Mouse (Mus musculus): ENCODE results near the gene Rasgrp3.
"Not testable (repeated sequence)": the region's sequence is repeated elsewhere in the genome, so short reads cannot be mapped to it uniquely, and the experiment has no call there.

Gene Rasgrp3

DNA sequence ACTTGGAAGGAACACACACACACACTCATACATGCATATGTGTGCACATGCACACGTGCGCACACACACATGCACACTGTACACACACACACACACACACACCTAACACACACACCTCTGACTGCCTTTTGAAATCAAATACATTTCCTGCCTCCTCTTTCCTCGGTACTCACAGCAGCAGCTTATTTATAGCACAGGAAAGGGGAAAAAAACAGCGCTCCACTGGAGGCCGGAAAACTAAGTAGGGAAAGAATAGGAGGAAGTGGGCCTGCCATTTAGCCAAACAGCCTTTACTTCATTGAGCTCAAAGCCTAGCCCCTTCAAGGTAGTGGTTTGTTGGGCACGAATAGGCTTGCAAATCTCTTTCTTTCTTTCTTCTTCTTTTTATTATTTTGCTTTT lies at the start of gene Rasgrp3:
TSS of gene Rasgrp3 (plus strand) at position 298 of the 400 bp plus-strand sequence.
- no peak for DNase-seq

DNA sequence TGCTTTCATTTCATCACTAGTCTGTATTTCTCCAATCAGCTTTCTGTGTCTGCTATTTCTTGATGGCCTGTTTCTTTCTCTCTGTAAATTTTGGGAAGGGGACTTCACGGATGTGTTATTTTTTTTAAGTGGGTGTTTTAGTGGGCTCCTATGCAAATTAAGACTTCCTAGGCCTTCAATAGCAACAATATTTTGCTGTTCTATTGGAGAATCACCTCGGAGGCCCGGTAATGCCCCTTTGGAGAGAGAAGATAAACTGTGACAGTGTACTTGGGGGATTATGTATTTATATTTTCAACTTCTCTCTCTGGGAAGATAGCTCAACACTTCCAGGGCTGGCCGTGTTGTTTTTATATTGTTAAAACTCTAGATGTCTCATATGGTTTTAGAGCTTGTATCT lies 47.3 kb upstream of the Rasgrp3 start:
- DNase-seq: no peak

DNA sequence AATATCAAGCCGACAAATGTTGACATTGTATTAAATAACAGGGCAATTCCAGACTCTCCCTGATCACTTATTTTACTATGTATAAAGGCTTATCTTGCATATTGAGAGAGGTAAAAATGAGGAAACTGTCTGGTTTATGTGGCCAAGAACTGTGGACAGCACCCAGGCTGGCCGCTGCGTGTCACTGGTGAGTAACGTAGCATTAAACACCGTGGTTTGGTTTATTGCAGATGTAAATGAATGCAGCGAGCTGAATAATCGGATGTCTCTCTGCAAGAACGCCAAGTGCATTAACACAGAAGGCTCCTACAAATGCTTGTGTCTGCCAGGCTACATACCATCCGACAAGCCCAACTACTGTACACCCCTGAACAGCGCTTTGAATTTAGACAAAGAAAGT lies 45.6 kb upstream of the Rasgrp3 start:
- DNase-seq: no peak

DNA sequence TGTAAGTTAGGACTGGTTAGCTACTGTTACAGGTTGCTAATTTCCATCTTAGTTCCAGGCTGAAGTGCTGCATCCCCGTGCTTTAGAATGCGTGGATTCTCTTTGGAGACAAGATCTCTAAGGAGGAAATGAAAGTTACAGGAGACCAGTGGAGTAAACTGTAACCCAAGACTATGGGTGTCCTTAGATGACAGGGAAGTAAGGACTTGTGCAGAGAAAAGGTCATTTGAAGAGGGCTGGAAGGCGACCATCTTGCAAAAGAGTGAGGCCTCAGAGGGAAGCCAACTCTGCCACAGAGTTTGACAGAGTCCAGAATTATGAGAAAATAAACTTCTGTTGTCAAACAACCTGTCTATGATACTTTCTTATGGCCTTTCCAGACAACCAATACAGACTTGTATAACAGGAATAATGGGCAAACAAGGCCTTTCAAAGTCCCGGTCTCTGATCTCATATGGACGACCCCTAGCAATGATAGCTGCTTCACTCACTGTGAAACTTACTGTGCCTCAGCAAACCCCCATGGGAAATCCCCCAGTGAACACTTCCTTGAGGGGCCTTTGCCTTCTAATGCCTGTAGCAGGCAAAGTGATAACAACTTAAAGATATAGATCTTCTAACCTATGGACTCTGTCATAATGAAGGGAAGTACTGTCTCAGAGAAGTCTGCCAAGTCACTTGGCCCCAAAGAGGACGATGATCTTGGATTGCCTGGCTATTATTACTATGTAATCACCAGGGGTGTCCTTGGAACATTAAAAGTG lies 44.1 kb upstream of the Rasgrp3 start:
- DNase-seq: no peak

DNA sequence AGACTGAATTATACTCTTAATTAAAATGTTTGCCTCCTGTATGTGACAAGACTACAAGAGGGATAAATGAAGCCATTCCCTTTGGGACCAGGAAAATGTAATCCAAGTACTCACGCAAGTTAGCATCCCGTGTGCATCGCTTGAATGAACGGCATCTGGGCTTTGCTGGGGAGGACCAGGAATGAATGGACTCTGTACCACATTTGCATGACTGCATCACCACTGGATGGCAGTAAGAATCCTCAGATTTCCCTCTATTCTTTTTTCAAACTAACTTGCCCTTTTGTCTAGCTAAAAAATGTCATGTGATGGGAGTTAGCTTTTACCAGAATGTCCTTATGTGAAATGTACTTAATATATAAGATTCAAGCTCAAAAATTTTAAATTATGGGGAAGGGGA lies 29.3 kb upstream of the Rasgrp3 start:
- no peak for DNase-seq

DNA sequence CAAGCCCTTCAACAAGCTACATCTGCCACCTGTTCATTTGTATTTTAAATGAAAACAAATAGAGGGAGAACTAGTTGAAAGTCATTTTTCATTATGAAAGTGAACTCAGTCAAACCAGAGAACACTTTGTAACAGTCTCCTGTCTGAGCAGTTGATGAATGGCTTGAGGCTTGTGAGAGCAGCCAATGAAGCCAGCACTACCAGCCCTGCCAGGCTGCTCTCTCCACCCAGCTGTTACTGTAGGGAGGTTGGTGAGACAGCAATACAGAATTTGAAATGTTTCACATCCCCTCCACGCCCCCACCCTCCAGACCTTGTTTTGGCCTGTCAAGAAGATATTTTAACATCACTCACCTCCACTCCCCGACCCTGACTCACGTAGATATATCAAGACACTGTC lies 18.8 kb upstream of the Rasgrp3 start:
- no peak for DNase-seq

DNA sequence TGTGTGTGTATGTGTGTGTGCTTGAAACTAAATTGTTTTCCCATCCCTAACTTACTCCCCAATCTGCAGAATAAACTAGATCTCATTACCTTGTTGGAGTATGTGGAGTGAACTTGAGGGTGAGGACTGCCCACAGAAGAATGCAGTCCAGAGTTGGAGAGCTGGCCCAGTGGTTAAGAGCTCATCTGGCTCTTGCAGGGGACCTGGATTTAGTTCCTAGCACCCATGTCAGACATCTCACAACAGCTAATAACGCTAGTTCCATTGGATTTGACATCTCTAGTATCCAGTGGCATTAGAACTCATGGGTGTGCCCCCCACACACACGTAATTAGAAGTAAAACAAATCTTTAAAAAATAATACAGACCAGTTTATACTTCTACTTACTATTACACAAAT lies 1.5 kb upstream of the Rasgrp3 start:
- no peak for DNase-seq

DNA sequence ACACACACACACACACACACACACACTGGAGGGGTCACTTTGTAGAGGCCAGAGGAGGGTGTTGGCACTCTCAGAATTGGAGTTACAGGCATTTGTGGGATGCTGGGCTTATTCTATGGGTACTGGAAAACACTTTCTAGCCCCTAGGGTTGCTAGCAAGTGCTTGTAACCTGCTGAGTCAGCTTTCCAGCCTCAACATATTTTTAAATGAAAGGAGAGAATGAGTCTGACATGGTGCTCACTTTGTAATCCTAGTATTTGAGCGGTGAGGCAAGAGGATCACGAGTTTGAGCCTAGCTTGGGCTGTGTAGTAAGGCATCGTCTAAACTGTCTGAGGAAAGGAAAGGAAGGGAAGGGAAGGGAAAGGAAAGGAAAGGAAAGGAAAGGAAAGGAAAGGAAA lies 825 bp upstream of the Rasgrp3 start:
- no peak for DNase-seq

DNA sequence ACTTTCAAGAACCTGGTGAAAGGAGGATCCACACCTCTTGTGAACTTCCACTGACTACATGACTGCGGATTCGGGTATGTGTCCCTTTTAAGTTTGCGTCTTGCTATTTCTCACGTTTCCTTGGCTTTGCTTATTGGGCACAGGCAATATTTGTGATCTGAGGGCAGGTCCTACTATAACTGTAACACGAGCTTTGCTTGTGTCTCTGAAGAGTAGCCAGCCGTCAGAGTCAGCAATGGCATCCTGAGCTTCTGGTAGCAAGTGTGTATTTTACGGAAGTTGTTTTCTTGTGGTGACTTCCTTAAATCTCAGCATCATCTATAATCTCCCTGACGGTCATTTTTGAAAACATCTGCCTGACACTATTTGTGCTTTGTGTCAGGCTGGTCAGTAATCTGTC lies 399 bp downstream of the Rasgrp3 start:
- no peak for DNase-seq

DNA sequence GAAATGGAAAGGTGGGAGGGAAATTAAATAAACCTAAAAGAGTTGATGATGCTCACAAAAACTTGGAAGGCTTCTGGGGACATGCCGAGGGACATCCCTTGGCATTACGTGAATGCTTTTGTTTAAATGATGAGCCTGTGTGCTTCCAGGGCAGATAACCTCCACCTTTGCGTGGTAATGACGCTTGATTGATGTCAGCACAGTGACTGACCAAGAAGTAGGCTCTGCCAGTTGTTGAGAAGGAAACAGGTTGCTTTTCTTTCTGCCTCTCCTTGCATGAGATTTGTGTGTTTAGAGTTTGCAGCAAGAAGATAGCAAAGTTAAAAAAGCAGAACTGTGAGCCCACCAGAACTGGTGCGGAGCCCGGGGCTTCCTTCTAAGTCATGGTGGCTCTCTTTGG lies 1.1 kb downstream of the Rasgrp3 start:
- no peak for DNase-seq

DNA sequence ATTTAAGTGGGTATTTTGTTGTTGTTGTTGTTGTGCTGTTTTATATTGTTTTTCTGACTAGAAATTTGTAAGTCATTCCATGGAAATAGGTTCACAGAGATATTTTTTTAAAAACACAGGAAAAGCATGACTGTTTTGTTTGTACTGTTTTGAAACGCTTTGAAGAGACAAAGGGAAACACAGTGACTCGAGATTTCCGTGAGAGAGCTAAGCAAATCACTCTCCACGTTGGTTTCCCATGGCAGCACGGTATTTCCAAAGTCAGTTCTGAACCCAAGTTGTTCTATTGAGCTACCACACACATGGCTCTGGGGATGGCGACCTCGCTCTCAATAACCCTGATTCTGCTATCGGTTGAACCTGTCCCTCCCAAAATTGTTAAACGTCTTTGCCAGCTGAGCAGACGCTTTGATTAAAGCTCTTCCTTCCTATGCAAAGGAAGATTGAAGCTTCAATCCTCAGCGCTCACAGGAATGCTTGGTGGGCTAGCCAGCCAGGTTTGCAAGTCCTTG lies 1.6 kb downstream of the Rasgrp3 start:
- no peak for DNase-seq

DNA sequence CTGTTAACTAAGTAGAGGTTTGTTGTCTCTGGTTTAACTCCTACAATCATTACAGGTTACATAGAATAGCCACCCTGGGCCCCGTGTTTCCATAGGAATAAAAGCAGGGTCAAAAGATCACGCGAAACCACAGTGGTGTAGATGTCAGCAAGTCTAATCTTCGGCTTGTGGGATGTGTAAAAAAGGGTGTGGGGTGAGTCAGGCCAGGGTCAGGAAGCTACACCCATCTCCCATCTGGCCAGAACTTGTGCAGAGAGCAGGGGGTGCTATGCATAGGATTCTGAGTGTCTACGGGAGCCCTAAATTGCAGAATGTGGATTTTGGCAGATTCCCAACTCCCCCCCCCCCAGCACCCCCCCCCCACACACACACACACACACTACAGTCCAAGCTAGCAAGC lies 2.5 kb downstream of the Rasgrp3 start:
- DNase-seq: no peak

DNA sequence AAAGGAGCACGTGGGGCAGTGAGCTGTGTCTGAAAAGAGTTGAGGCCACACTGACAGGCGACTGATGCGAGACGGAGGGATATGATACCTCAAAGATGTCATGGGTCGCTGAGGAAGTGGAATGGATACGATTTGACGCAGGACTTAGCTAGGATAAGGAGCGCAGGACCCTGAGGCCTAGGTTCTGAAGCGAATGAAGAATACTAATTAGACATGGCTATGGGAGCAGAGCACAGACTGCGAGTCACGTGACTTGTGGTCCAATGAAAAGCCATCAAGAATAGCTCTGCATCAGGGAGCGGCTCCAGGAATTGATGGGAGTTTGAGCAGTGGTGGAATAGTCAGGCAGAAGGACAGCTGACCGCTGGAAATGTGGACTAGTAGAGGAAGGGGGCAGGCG lies 3.4 kb downstream of the Rasgrp3 start:
- DNase-seq: no peak

DNA sequence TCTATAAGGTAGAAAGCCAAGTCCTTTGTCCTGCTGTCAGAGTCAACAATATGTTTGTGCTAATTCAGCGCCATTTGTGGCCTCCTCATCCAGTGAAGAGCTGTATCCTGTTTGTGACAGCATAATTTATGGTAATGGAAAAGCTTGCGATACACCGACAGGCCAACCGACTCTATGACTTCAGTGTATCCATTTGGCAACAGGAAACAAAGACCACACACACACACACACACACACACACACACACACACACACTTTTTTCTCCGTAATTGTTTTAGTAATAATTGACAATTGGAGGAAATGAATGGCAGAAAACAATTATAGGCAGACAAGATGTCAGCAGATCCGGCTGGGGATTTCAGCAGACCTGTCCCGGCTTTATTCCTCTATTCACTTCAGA lies 4.9 kb downstream of the Rasgrp3 start:
- no peak for DNase-seq

DNA sequence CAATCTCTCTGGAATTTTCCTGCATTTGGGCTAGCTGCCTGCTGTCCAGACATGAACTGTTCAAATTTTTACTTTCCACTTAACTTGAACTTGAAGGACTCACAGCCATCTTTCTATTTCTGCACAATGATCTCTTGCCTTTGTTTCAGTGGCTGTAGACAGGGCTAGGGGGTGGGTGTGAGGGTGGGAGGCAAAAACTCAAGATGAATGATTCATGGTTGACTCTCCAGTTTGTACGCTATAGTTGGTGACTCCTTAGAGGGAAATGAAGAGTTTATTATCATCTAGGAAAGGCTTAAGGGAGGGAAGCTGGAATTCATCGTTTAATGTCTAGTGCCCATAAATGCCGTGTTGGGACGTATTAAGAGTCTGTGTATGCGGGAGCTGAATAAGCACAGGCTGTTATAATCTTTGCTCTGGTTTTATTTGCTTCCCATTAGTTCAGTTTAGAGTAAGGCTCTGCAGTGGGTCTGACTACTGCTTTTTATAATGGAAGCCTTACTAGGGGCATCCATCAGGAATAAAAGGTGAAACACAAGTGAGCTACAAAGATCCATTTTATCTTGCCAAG lies 5.6 kb downstream of the Rasgrp3 start:
- DNase-seq: no peak

DNA sequence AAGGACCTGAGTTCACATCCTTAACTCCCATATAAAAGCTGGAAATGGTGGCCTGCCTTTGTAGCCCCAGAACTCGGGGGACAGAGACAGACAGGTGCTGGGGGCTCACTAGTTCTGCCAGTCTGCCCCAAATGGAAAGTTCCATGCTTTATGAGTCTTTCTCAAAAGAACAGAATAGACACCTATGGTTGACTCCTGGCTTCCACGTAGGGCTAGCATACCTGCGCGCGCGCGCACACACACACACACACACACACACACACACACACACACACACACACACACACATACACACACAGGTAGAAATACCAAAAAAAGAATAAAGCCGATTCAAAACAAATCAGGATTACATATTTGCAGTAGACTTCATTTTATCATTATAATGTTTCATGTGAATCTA lies 6.7 kb downstream of the Rasgrp3 start:
- no peak for DNase-seq

DNA sequence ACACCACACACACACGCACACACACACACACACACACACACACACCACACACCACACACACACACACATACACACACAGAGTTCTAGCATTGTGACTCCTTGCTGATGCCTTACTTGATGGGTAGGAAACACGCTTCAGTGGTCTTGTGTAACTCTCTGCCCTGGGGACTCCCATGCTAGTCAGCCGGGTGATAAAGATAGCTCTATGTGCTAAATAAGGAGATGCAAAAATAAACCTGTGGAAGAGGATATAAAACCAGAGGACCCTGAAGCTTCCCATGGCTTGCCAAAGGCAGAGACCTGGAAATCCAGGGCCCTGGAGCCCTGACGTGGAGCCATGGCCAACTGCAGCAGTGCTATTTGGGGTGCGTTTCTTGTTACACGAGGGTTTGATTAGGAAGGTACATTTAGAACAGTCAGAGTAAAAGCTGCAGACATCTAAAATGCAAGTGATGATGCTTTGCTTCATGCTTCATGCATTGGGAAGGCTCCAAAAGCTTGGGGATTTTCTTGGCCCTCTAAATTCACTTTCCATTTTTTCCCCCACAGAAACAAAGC lies 7.4 kb downstream of the Rasgrp3 start:
- no peak for DNase-seq

DNA sequence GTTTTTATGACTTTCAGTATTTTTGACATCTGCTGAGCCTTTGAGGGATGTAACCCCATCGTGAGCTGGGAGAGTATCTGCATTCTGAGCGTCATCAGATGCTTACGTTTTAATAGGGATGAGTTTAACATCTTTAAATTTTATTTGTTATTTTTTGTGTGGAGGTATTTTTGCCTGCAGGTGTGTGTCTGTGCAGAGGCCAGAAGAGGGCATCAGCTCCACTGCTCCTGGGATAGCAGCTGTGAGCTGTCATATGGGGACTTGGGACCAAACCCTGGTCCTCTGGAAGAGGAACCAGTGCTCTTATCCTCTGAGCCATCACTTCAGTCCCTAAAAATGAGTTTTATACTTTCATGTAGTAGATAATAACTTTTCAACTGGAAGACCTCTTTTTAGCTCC lies 12.6 kb downstream of the Rasgrp3 start:
- no peak for DNase-seq

DNA sequence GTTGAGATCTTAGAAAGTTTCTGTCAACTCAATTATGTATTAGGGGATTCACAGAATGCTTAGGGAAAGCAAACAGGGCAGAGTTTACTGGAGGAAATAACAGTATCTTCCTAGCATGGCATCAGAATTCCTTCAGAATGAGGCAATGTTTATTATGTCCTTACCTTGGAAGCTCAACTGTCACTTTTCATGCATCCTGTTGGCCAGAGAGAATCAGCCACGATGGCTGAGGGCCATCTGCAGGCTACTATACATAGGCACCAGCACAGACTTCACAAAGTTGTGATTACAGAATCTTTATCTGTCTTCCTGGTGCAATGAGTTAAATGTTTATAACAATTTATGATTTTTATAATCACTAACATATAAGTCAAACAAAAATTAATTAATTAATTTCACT lies 13.3 kb downstream of the Rasgrp3 start:
- no peak for DNase-seq

DNA sequence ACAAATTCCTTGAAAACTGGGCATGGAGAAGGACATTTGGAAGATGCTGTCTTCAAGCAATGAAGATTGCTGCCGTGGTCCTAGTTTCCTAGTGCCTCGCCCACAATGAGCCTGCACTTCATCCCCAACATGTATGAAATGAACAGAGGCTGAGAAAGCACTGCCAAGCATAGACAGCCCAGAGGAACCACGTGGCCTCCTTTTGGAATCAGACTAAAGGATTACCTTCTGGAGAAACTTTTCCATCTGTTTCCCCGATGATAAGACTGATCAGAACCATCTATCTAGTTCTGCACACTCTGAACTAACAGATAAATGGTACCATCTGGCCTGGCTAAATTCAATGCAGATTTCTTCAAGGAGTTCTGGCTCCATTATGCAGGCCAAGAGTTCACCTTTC lies 16.6 kb downstream of the Rasgrp3 start:
- no peak for DNase-seq

DNA sequence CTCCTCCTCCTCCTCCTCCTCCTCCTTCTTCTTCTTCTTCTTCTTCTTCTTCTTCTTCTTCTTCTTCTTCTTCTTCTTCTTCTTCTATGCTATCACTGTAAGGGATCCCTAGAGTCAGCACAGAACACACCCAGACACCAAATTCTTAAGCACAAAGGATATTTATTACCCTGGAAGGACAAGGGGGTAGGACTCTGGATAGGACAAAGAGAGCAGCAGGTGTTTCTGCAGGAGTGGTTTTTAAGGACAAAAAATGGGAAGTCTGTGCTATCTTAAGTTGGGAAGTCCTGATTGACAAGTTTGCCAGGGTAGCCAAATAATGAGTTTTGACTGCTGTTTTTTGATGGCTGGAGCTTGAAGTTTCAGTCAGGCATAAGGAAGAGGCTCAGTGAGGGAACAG lies 17.9 kb downstream of the Rasgrp3 start:
- DNase-seq: no peak

DNA sequence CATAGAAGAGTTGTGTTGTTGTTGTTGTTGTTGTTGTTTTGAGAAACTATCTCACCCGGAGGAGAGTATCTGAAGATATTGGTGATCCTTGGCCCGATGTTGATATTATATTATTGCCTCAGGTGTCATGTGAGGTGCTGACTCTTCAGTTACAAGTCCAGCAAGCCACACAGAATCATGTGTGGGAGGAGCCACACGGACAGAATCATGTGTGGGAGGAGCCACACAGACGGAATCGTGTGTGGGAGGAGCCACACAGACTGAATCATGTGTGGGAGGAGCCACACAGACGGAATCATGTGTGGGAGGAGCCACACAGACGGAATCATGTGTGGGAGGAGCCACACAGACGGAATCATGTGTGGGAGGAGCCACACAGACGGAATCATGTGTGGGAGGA lies 20.4 kb downstream of the Rasgrp3 start:
- not testable (repeated sequence) for DNase-seq

DNA sequence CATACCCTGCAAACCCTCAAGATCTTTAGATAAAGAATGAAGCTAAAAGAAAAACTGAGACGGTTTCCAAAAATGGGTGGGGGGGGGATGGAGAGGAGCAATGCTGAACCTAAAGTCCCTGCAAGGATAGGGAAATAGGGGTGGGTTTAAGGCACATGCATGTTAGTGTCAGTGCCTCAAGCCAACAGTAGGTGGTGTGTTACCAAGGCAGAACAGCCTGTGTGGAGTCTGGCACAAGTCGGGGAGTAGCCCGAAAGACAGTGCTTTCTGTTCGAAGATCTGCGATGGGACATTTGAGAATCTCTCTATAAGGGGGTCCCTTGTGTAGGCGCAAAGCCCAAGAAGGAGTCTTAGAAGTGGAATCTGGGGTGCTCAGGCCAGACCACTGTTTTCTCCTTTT lies 24.9 kb downstream of the Rasgrp3 start:
- no peak for DNase-seq

DNA sequence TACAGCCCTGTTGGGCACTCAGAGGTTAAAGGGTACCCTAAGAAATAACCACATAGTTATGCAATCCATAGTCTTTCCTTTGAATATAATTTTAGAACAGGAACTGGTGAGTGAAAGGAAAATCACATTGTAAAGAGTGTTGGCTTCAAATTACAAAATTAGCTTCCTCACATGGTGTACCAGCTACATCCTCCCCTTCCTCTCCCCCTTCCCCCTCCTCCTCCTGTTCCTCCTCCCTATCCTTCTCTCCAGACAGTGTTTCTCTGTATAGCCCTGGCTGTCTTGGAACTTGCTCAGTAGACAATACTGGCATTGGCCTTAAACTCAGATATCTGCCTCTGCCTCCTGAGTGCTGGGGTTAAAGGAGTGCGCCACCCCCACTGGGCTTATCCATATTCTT lies 26.1 kb downstream of the Rasgrp3 start:
- no peak for DNase-seq

DNA sequence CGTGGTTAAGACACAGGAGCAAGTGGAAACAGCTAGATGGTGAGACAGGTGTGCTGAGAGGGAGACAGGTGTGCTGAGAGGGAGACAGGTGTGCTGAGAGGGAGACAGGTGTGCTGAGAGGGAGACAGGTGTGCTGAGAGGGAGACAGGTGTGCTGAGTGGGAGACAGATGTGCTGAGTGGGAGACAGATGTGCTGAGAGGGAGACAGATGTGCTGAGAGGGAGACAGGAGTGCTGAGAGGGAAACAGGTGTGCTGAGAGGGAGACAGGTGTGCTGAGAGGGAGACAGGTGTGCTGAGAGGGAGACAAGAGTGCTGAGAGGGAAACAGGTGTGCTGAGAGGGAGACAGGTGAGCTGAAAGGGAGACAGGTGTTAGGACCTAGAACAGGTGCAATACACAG lies 27.5 kb downstream of the Rasgrp3 start:
- not testable (repeated sequence) for DNase-seq

Measured in cerebellum, adult 8-10 months (tissue).